Mouse (Mus musculus): ENCODE data around the gene Mrpl12.

The Mrpl12 gene

GRCm38 (mm10) chr11:120472052-120472451 is 12.4 kb upstream of the Mrpl12 start:
- no peak for DNase-seq (ENCODE audit: low read depth, low spot score)

GRCm38 (mm10) chr11:120483448-120483934 is 922 bp upstream of the Mrpl12 start:
- no peak for DNase-seq (ENCODE audit: low read depth, low spot score)

GRCm38 (mm10) chr11:120485251-120485650 is 838 bp downstream of the Mrpl12 start:
- no peak for DNase-seq (ENCODE audit: low read depth, low spot score)

GRCm38 (mm10) chr11:120488516-120488915 is 4.1 kb downstream of the Mrpl12 start:
- no peak for DNase-seq (ENCODE audit: low read depth, low spot score)

- DNase-seq (ENCODE audit: low read depth, low spot score) = peak; percentile 82
These were observed 4.8 kb downstream of the Mrpl12 start for GRCm38 (mm10) chr11:120489054-120489761.

- no peak for DNase-seq (ENCODE audit: low read depth, low spot score)
These were observed 6.1 kb downstream of the Mrpl12 start for GRCm38 (mm10) chr11:120490291-120491046.

- peak; percentile 77 for DNase-seq (ENCODE audit: low read depth, low spot score)
These were observed 7.1 kb downstream of the Mrpl12 start, which contains the start of gene Slc25a10 for GRCm38 (mm10) chr11:120491317-120492023. TSS of gene Slc25a10 (plus strand) at chr11:120491840.

- DNase-seq (ENCODE audit: low read depth, low spot score) = no peak
These were observed 7.8 kb downstream of the Mrpl12 start for GRCm38 (mm10) chr11:120492024-120492877.

- no peak for DNase-seq (ENCODE audit: low read depth, low spot score)
These were observed 8.4 kb downstream of the Mrpl12 start for GRCm38 (mm10) chr11:120492878-120493203.

- no peak for DNase-seq (ENCODE audit: low read depth, low spot score)
These were observed 8.9 kb downstream of the Mrpl12 start for GRCm38 (mm10) chr11:120493351-120493750.

- DNase-seq (ENCODE audit: low read depth, low spot score) = no peak
These were observed 9.5 kb downstream of the Mrpl12 start for GRCm38 (mm10) chr11:120493911-120494310.

GRCm38 (mm10) chr11:120497436-120497835 is 13.0 kb downstream of the Mrpl12 start:
- DNase-seq (ENCODE audit: low read depth, low spot score) = no peak

- DNase-seq (ENCODE audit: low read depth, low spot score) = no peak
These were observed 13.8 kb downstream of the Mrpl12 start for GRCm38 (mm10) chr11:120498226-120498625.

GRCm38 (mm10) chr11:120498891-120499290 is 14.5 kb downstream of the Mrpl12 start:
- DNase-seq (ENCODE audit: low read depth, low spot score) = no peak

- DNase-seq (ENCODE audit: low read depth, low spot score) = no peak
These were observed 15.5 kb downstream of the Mrpl12 start for GRCm38 (mm10) chr11:120499894-120500293.

- no peak for DNase-seq (ENCODE audit: low read depth, low spot score)
These were observed 15.9 kb downstream of the Mrpl12 start for GRCm38 (mm10) chr11:120500357-120500756.

GRCm38 (mm10) chr11:120501018-120501417 is 16.6 kb downstream of the Mrpl12 start:
- DNase-seq (ENCODE audit: low read depth, low spot score) = no peak

- DNase-seq (ENCODE audit: low read depth, low spot score) = no peak
These were observed 17.3 kb downstream of the Mrpl12 start for GRCm38 (mm10) chr11:120501701-120502100.

GRCm38 (mm10) chr11:120505661-120506060 is 21.2 kb downstream of the Mrpl12 start:
- DNase-seq (ENCODE audit: low read depth, low spot score) = no peak

GRCm38 (mm10) chr11:120506899-120507298 is 22.5 kb downstream of the Mrpl12 start:
- DNase-seq (ENCODE audit: low read depth, low spot score) = no peak

GRCm38 (mm10) chr11:120507611-120508289 is 23.3 kb downstream of the Mrpl12 start:
- DNase-seq (ENCODE audit: low read depth, low spot score) = no peak

Measured in retina, postnatal 7 days (tissue).